Mouse (Mus musculus): ENCODE results near the gene Cwh43. TPM values are rescaled to one million over a fixed set of nuclear protein-coding genes. Genes with fewer than 3 reads are reported as not detected.
"Not testable (repeated sequence)": the region's sequence is repeated elsewhere in the genome, so short reads cannot be mapped to it uniquely, and the experiment has no call there.

Gene Cwh43
- total RNA-seq, 2 experiments from 2014 or later = 0.62 to 1.3 TPM

DNA sequence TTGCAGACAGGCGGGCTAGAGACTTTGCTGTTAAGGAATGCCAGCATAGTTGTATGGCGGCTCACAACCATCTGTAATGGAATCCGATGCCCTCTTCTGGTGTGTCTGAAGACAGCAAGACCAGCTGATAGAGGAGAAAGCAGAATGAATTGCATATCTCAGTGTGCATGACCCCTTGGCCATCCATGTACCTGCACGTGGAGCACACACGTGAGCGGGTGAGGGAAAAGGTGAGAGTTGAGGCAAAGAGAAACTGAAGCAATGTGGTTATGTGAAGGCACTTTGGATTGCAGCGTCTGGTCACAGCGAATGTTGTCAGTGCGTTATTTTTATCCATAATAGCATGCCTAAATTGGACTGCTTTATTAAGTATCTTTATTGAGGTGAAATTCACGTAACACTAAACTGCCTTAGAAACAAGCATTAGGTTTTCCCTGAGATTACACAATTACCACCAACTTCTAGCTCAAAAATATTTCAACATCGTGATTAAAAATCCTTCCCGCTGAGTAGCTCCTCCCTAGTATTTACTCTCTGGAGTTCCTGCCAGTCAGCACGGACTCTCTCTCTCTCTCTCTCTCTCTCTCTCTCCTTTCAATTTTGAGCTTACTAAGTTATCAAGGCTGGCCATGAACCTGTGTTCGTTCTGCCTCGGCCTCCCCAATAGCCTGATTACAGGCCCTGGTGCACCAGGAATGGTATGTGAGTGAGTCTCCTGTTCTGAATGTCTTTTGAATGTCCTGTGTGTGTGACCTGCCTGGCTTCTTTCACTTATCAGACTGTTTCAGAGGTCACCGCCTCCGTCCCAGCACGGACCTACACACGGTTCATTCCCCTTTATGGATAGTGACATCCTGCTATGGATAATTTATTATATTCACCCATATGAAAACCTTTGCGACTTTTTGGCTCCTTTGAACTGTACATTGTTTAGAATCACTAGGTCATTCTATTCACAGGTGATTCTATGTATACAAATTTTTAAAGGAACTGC, 68.8 kb downstream of the Cwh43 start:
- no peak for DNase-seq (ENCODE audit: extremely low spot score in 1 of 2, low spot score in 1 of 2)

GRCm38 (mm10) chr5:73480700-73481099, 74.8 kb downstream of the Cwh43 start, which contains the start of gene Dcun1d4:
Dcun1d4 (plus strand) TSS chr5:73481000.
- no peak for DNase-seq (ENCODE audit: extremely low spot score in 1 of 2, low spot score in 1 of 2)

DNA sequence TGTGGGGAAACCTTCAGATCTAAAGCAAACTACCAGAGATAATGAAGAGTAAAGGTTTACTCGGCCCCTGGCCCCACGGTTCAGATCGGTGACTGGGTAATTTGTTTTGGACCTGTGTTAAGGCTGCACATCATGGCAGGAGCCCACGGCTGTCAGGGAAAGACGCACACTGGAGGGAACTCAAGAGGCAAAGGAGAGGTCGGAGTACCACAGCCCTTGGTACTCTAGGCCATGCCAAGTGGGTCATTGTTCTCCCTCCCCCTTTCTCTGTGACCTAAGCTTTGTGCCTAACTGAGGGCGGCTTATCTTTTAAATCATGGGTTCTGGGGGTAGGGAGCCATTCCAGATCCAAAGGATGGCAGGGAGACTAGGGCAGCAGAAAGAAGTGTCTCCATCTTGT, 75.5 kb downstream of the Cwh43 start:
- no peak for DNase-seq (ENCODE audit: extremely low spot score in 1 of 2, low spot score in 1 of 2)

DNA sequence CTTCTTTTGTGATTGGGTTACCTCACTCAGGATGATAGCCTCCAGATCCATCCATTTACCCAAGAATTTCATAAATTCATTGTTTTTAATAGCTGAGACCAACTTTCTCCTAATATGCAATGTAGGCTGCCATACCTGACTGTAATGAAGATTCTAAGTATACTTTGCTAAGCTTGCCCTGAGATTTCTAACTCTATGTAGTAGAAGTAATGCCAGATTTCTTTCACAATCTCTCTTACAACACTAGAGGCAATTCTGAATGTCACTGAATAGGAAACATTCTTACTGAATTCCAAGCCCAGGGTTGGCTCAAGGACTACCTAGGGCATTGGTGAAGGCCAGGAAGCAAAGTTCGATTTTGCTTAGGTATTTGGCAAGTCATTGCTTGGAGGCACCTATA, 76.5 kb downstream of the Cwh43 start:
- DNase-seq (ENCODE audit: extremely low spot score in 1 of 2, low spot score in 1 of 2) = not testable (repeated sequence)

GRCm38 (mm10) chr5:73484016-73484615, 78.2 kb downstream of the Cwh43 start:
- no peak for DNase-seq (ENCODE audit: extremely low spot score in 1 of 2, low spot score in 1 of 2)

DNA sequence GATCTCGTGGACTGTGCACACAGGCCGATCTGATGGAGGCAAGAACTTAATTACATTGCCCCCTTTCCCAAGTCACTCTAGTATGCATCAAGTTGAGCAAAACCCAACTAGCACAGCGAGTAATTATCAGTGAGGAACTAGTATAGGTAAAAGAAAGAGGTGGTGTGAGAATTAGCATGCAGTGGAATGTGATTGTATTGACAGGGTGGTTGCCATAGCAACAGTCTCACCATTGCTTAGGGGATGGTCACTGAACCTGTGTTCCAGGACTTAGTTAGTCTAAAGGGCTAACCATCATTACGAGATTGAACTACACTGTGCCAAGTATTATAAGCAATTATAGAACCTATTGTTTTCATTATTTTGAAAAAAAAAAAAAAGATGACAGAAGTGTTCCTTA, 80.6 kb downstream of the Cwh43 start:
- DNase-seq (ENCODE audit: extremely low spot score in 1 of 2, low spot score in 1 of 2) = no peak

- DNase-seq (ENCODE audit: extremely low spot score in 1 of 2, low spot score in 1 of 2) = no peak
Measured at GRCm38 (mm10) chr5:73489915-73490314, 84.0 kb downstream of the Cwh43 start.

DNA sequence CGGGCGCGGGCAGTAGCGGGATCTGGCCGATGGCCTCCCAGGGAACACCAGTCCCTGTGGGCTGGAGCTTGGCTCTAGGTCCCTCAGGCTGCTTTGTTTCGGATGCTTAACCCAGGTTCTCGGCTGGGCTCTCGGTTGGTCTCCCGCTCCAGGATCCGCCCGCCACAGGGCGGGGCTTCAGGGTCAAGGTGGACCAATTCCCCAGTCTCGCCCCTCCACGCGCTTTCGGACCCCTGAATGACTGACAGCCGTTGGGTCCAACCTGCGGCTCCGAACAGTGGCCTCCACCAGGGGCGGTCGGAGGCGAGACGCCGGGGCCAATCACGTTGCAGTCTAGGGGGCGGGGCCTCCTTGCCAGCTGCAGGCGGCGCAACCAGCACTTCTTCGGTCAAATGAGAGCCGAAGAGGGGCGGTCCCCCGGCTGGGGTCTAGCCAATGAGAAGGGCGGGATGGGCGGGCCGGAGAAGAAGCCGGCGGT, 84.8 kb downstream of the Cwh43 start:
- peak; percentile 93 to 94 for DNase-seq (ENCODE audit: extremely low spot score in 1 of 2, low spot score in 1 of 2)

- DNase-seq (ENCODE audit: extremely low spot score in 1 of 2, low spot score in 1 of 2) = no peak
Measured at GRCm38 (mm10) chr5:73491074-73491836, 85.4 kb downstream of the Cwh43 start.

DNA sequence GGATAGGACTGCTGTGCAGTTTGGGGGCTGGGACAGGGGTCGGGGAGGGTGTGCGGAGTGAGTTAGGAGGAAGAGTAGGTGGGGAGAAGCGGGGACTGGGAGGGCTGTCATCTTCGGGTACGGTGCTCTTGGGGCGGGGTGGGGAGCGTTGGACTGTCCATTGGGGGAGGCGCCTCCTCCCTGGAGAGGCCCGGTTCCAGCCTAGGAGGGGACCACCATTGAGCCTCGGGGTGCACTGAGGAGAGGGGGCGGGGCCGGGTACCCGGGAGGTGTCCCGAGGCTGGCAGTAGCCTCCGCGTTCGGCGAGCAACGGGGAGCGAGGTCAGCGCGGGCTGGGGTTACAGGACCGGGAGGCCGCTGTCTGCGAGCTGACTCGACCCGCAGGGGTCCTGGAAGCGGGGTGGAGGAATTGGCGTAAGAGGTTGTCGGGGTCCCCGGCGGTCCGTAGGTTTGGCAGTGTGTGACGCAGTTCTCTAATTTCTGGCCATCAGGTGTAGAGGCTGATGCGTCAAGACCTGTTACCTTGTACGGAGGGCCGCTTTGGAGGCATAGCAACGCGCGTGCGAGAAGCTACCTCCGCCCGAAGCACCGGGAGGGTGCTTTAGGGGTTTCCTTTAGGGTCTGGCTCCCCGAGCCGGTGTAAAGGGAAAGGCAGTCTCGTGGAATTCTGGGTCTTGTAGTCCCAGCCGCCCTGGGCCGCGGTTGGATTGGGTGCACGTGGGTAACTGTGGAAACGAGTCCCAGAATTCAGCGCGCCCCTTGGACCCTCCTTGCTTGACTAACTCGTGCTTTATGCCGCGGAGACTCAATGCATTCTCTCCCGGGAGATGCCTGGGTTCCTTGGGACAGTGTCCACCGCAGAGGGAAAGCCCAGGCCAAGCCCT, 86.2 kb downstream of the Cwh43 start:
- peak; percentile 78 to 80 for DNase-seq (ENCODE audit: extremely low spot score in 1 of 2, low spot score in 1 of 2)

GRCm38 (mm10) chr5:73497401-73497800, 91.5 kb downstream of the Cwh43 start:
- DNase-seq (ENCODE audit: extremely low spot score in 1 of 2, low spot score in 1 of 2) = no peak

GRCm38 (mm10) chr5:73498559-73498958, 92.7 kb downstream of the Cwh43 start:
- no peak for DNase-seq (ENCODE audit: extremely low spot score in 1 of 2, low spot score in 1 of 2)

DNA sequence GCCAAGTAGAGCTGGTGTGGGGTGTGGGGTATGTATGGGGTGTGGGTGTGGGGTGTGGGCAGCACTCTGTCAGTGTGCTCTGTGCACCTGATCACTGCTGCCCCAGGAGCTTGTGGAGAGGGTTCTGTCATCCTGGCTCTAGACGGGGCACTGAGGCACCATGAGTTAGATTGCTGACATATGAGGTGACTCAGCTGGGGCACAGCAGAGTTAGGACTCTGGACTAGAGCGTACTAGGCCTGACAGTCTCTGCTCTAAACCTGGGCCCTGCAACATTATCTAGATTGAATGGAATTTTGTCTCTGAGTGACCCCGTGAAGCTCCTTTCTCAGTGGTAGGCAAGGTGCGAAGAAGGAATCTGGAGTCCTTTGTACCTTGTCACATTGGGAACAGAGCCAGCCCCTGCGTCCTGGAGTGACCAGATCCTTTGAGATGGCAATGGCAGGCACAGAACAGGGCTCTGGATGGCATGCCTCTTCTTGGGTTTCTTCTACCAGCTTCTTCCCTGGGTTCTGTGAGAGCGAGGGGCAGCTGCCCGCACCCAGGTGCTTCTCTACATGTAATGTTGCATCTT, 95.1 kb downstream of the Cwh43 start:
- no peak for DNase-seq (ENCODE audit: extremely low spot score in 1 of 2, low spot score in 1 of 2)

DNA sequence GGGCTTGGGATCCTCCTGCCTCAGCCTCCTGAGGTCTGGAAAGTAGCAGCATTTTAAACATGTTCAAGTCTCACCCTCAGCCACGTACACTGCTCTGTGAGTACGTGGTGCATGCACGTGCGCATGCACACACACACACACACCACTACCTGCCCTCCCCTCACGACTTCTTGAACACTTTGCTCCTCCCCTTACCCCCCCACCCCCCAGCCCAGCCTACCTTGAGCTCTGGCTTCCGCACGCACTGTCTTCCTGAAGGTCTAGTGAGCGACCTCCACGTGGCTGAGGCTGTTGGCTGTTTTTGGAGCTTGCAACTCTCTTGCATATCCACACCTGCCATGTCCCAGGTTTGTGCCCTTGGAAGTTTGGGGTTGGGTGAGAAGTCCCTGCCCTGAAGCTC, 96.5 kb downstream of the Cwh43 start:
- DNase-seq (ENCODE audit: extremely low spot score in 1 of 2, low spot score in 1 of 2) = no peak

Other genes with a start within 250 kb of the Cwh43 start
- gene Fryl, start 149.5 kb upstream of the Cwh43 start, total RNA-seq (2021) = 10 to 100 TPM; 60.0 to 65.0 TPM
- 100 to 1,000 TPM; 454 to 476 TPM for gene Ociad1, start 113.3 kb upstream of the Cwh43 start, total RNA-seq (2021)
- 100 to 1,000 TPM; 122 to 128 TPM for gene Ociad2, start 65.0 kb upstream of the Cwh43 start, total RNA-seq (2021)
- 100 to 1,000 TPM; 114 to 122 TPM for gene Dcun1d4, start 74.9 kb downstream of the Cwh43 start, total RNA-seq (2021)
- under 1 TPM in 1 of 2 experiments, not detected in 1; 0.07 TPM for gene Lrrc66, start 226.5 kb downstream of the Cwh43 start, total RNA-seq (2021)
- 10 to 100 TPM; 50.6 to 52.1 TPM for gene Sgcb, start 241.7 kb downstream of the Cwh43 start, total RNA-seq (2021)
- gene Spata18, start 245.3 kb downstream of the Cwh43 start, total RNA-seq (2021) = under 1 TPM; 0.76 to 0.89 TPM